Comparison of ENCODE assay signal across 15 mouse cellular contexts in the genomic region with DNA sequence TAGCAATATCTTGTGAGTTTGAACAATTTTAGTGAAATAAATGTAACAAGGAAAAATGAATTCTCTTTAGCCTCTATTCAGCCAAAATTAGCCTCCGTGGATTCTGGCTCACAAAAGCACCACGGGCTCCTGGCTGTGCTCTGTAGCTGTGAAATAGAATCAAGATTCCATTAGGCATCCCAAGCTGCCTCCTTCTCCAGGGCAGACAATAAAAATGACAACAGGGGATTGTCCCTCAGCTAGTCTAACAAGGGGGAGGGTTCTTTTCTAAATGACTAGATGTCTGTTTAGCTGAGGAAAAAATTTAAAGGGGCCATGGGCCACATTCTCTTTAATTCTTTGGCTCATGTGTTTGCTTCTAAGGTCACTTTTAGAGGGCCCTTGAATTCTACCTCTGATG.
DNase-seq lines count a peak whose midpoint lies in the region; ATAC-seq and TF ChIP-seq lines count a peak whose summit lies in the region.
"Had no signal": no experiment of that assay in that cellular context is flagged by ENCODE, and none has a peak within 500 bp of the region (broad histone marks: within the 10 kb centered on the region; RNA-seq: fewer than 3 reads in every experiment).

No protein-coding gene starts in this region.

- no peaks in the 10 kb centered on the region for H3K9me3 ChIP-seq in embryonic facial prominence, embryonic 14.5 days (ENCODE audit: control insufficient read depth, low read length)
- no peaks in the 10 kb centered on the region for H3K9me3 ChIP-seq in embryonic facial prominence, embryonic 10.5 days
- no peaks in the 10 kb centered on the region for H3K9me3 ChIP-seq in hindbrain, embryonic 15.5 days
- H3K9me3 ChIP-seq in neural tube, embryonic 12.5 days, result no peaks in the 10 kb centered on the region

- no peak for TF ChIP-seq POLR2A in brain, embryonic 14.5 days (IDR thresholded peaks at IDR 0.05; ENCODE audit: borderline replicate concordance, extremely low read depth, insufficient read depth, insufficient read length, poor library complexity, severe bottlenecking)

- no peaks in the 10 kb centered on the region for H3K4me1 ChIP-seq in embryonic facial prominence, embryonic 14.5 days (ENCODE audit: control insufficient read depth, insufficient read depth, low read length)
- peaks cover 8% of the 10 kb centered on the region; the same call in 1 of the 2 replicates for H3K4me1 ChIP-seq in embryonic facial prominence, embryonic 10.5 days
- H3K4me1 ChIP-seq in hindbrain, embryonic 15.5 days (replicated peaks), result 0 out of 2 replicates have a peak, but pooled peaks cover 3% of the 10 kb centered on the region
- peaks cover 7% of the 10 kb centered on the region for H3K4me1 ChIP-seq in neural tube, embryonic 12.5 days

- DNase-seq in embryonic facial prominence, embryonic 14.5 days (ENCODE audit: low spot score), result peak; percentile 14
- no peak for DNase-seq in embryonic facial prominence, embryonic 10.5 days (ENCODE audit: low spot score)
- DNase-seq in brain, embryonic 14.5 days (ENCODE audit: low read depth), result peak; percentile 77
- no peak for DNase-seq in thymus, postnatal 14 days
- no peak for DNase-seq in kidney, adult 9 months
- no peak for DNase-seq in ovary, postnatal 10 days (ENCODE audit: low spot score)
- DNase-seq: B cell, adult 2 months; gastrocnemius, postnatal 36 days; kidney, postnatal 36 days had no signal

- 15% methylated on average over 2 of the region's 2 CpGs for WGBS in embryonic facial prominence, embryonic 14.5 days
- 8% methylated on average over 2 of the region's 2 CpGs for WGBS in embryonic facial prominence, embryonic 10.5 days
- WGBS in hindbrain, embryonic 15.5 days, result 8% methylated on average over 2 of the region's 2 CpGs
- WGBS in neural tube, embryonic 12.5 days, result 7% methylated on average over 2 of the region's 2 CpGs

- no peak overlapping the region for H3K27ac ChIP-seq in embryonic facial prominence, embryonic 14.5 days (replicated peaks; ENCODE audit: low read depth, low read length)
- H3K27ac ChIP-seq in embryonic facial prominence, embryonic 10.5 days (replicated peaks), result no peak overlapping the region
- H3K27ac ChIP-seq in hindbrain, embryonic 15.5 days (replicated peaks), result no peak overlapping the region
- H3K27ac ChIP-seq in neural tube, embryonic 12.5 days, result no peak overlapping the region
- H3K27ac ChIP-seq: stomach, postnatal 0 days had no signal

- no peak overlapping the region for H3K4me2 ChIP-seq in embryonic facial prominence, embryonic 14.5 days (ENCODE audit: low read depth, low read length)
- H3K4me2 ChIP-seq in hindbrain, embryonic 15.5 days, result 0 out of 2 replicates have a peak overlapping the region, but pooled peaks have one; percentile 0
- H3K4me2 ChIP-seq in neural tube, embryonic 12.5 days (replicated peaks), result peak overlapping the region; percentile 22; the same call in 1 of the 2 replicates

- H3K36me3 ChIP-seq in embryonic facial prominence, embryonic 14.5 days (ENCODE audit: control insufficient read depth, insufficient read depth, low read length), result no peaks in the 10 kb centered on the region
- no peaks in the 10 kb centered on the region for H3K36me3 ChIP-seq in embryonic facial prominence, embryonic 10.5 days (replicated peaks)
- no peaks in the 10 kb centered on the region for H3K36me3 ChIP-seq in hindbrain, embryonic 15.5 days
- no peaks in the 10 kb centered on the region for H3K36me3 ChIP-seq in neural tube, embryonic 12.5 days
- H3K36me3 ChIP-seq: G1E had no signal

- no peak for TF ChIP-seq CTCF in brain, embryonic 14.5 days (IDR thresholded peaks at IDR 0.05; ENCODE audit: borderline replicate concordance, extremely low read depth, insufficient read depth, insufficient read length)

- H3K4me3 ChIP-seq in embryonic facial prominence, embryonic 14.5 days (ENCODE audit: low read depth, low read length), result no peak overlapping the region
- no peak overlapping the region for H3K4me3 ChIP-seq in embryonic facial prominence, embryonic 10.5 days
- no peak overlapping the region for H3K4me3 ChIP-seq in hindbrain, embryonic 15.5 days
- no peak overlapping the region for H3K4me3 ChIP-seq in neural tube, embryonic 12.5 days

- no peak for ATAC-seq in embryonic facial prominence, embryonic 14.5 days (ENCODE audit: low read depth)
- ATAC-seq in hindbrain, embryonic 15.5 days (ENCODE audit: low FRiP score, low read depth), result peak; percentile 63; the same call in 1 of the 2 replicates
- peak; percentile 59; the same call in 1 of the 2 replicates for ATAC-seq in neural tube, embryonic 12.5 days (ENCODE audit: low FRiP score, low read depth)
- ATAC-seq: activated CD4-positive, CD25-positive, alpha-beta regulatory T cell, adult 4 months; intestine, embryonic 16.5 days had no signal

- H3K27me3 ChIP-seq in embryonic facial prominence, embryonic 14.5 days (replicated peaks; ENCODE audit: control insufficient read depth, insufficient read depth, low read length), result no peaks in the 10 kb centered on the region
- H3K27me3 ChIP-seq in embryonic facial prominence, embryonic 10.5 days (replicated peaks; ENCODE audit: low read depth, poor library complexity, severe bottlenecking), result no peaks in the 10 kb centered on the region
- no peaks in the 10 kb centered on the region for H3K27me3 ChIP-seq in hindbrain, embryonic 15.5 days
- H3K27me3 ChIP-seq in neural tube, embryonic 12.5 days (replicated peaks), result no peaks in the 10 kb centered on the region

- H3K9ac ChIP-seq in embryonic facial prominence, embryonic 14.5 days (ENCODE audit: low read depth, low read length), result no peak overlapping the region
- no peak overlapping the region for H3K9ac ChIP-seq in hindbrain, embryonic 15.5 days
- H3K9ac ChIP-seq in neural tube, embryonic 12.5 days, result no peak overlapping the region

Comparison
In these comparisons a context has a peak if more than half of its experiments do, and no peak if none do; other contexts are left out.
1. DNase-seq: peak in embryonic facial prominence, embryonic 14.5 days (single experiment) and brain, embryonic 14.5 days (single experiment); none in embryonic facial prominence, embryonic 10.5 days (single experiment), thymus, postnatal 14 days (single experiment), kidney, adult 9 months (single experiment) and ovary, postnatal 10 days (single experiment).